Mouse (Mus musculus) C2C12 (cell line): ENCODE data around the gene Smarcb1.

Source experiments
- CTCF ChIP-seq: IDR thresholded peaks from one replicate; pipeline ENCODE4 v1.5.1; 2011; ENCODE audit not compliant: control insufficient read depth, insufficient read depth, insufficient read length
- MAX ChIP-seq: IDR thresholded peaks from one replicate; pipeline ENCODE4 v1.6.1; 2011; ENCODE audit warnings: mild to moderate bottlenecking, control low read depth
- MYOG ChIP-seq: IDR thresholded peaks from one replicate; pipeline ENCODE4 v1.6.1; 2011; ENCODE audit not compliant: control insufficient read depth, insufficient read length; ENCODE audit errors: extremely low read depth

GRCm38 (mm10) chr10:75861587-75861986 lies 59.8 kb downstream of the Smarcb1 start:
- TF ChIP-seq MAX (no peak), CTCF (no peak), MYOG (no peak)
